Mouse (Mus musculus): ENCODE measurements around the gene Dnm2. TPM values are rescaled to one million over a fixed set of nuclear protein-coding genes. Genes with fewer than 3 reads are reported as not detected.
A peak's percentile ranks its signal among the peaks of the same experiment; 100 is the strongest.

Dnm2 gene
- polyA plus RNA-seq, 1 experiment from 2014 or later, result 63.2 TPM

GRCm38 (mm10) chr9:21498284-21498902, 73.7 kb downstream of the Dnm2 start:
- Histone ChIP-seq H3K27ac (ENCODE audit: low read length) (no peak overlapping the region), H3K27me3 (ENCODE audit: control insufficient read depth, insufficient read depth, low read depth, low read length) (no peaks in the 10 kb centered on the region), H3K4me3 (ENCODE audit: low read depth, low read length) (no peak overlapping the region), H3K36me3 (ENCODE audit: control insufficient read depth, insufficient read depth, low read length) (peaks cover 17% of the 10 kb centered on the region), H3K9me3 (replicated peaks; ENCODE audit: control insufficient read depth, low read length, poor library complexity, severe bottlenecking) (no peaks in the 10 kb centered on the region), H3K9ac (ENCODE audit: low read depth, low read length) (no peak overlapping the region), H3K4me2 (ENCODE audit: low read length) (no peak overlapping the region), H3K4me1 (ENCODE audit: control insufficient read depth, insufficient read depth, low read length) (no peaks in the 10 kb centered on the region)
- 86% methylated on average over 12 of the region's 12 CpGs for WGBS
- ATAC-seq, result no peak

GRCm38 (mm10) chr9:21503352-21503751, 78.6 kb downstream of the Dnm2 start:
- no peak overlapping the region for H3K9ac ChIP-seq (ENCODE audit: low read depth, low read length)
- 94% methylated on average over 8 of the region's 8 CpGs for WGBS
- peaks cover 44% of the 10 kb centered on the region for H3K36me3 ChIP-seq (ENCODE audit: control insufficient read depth, insufficient read depth, low read length)
- no peaks in the 10 kb centered on the region for H3K4me1 ChIP-seq (ENCODE audit: control insufficient read depth, insufficient read depth, low read length)
- no peak overlapping the region for H3K4me3 ChIP-seq (ENCODE audit: low read depth, low read length)
- no peaks in the 10 kb centered on the region for H3K27me3 ChIP-seq (ENCODE audit: control insufficient read depth, insufficient read depth, low read depth, low read length)
- no peak for ATAC-seq
- no peaks in the 10 kb centered on the region for H3K9me3 ChIP-seq (replicated peaks; ENCODE audit: control insufficient read depth, low read length, poor library complexity, severe bottlenecking)
- no peak overlapping the region for H3K4me2 ChIP-seq (ENCODE audit: low read length)
- H3K27ac ChIP-seq (ENCODE audit: low read length), result no peak overlapping the region

- Histone ChIP-seq H3K9me3 (replicated peaks; ENCODE audit: control insufficient read depth, low read length, poor library complexity, severe bottlenecking) (no peaks in the 10 kb centered on the region), H3K36me3 (ENCODE audit: control insufficient read depth, insufficient read depth, low read length) (peaks cover 38% of the 10 kb centered on the region)
- ATAC-seq, result no peak
Measured at GRCm38 (mm10) chr9:21505767-21506166, 81.1 kb downstream of the Dnm2 start.

GRCm38 (mm10) chr9:21507753-21508430, 83.2 kb downstream of the Dnm2 start:
- peaks cover 35% of the 10 kb centered on the region for H3K36me3 ChIP-seq (ENCODE audit: control insufficient read depth, insufficient read depth, low read length)
- H3K27ac ChIP-seq (ENCODE audit: low read length), result no peak overlapping the region
- WGBS, result 91% methylated on average over 15 of the region's 15 CpGs

More at GRCm38 (mm10) chr9:21505767-21506166, 81.1 kb downstream of the Dnm2 start:
- Histone ChIP-seq H3K4me3 (ENCODE audit: low read depth, low read length) (no peak overlapping the region), H3K9ac (ENCODE audit: low read depth, low read length) (no peak overlapping the region), H3K4me2 (ENCODE audit: low read length) (no peak overlapping the region), H3K27ac (ENCODE audit: low read length) (no peak overlapping the region), H3K27me3 (ENCODE audit: control insufficient read depth, insufficient read depth, low read depth, low read length) (no peaks in the 10 kb centered on the region), H3K4me1 (ENCODE audit: control insufficient read depth, insufficient read depth, low read length) (peaks cover 9% of the 10 kb centered on the region)

GRCm38 (mm10) chr9:21508871-21509404, 84.2 kb downstream of the Dnm2 start:
- H3K27me3 ChIP-seq (ENCODE audit: control insufficient read depth, insufficient read depth, low read depth, low read length), result no peaks in the 10 kb centered on the region
- no peak for ATAC-seq
- H3K9ac ChIP-seq (ENCODE audit: low read depth, low read length), result peak overlapping the region; percentile 76
- peak overlapping the region; percentile 71 for H3K4me3 ChIP-seq (ENCODE audit: low read depth, low read length)
- H3K36me3 ChIP-seq (ENCODE audit: control insufficient read depth, insufficient read depth, low read length), result peaks cover 29% of the 10 kb centered on the region
- WGBS, result 89% methylated on average over 7 of the region's 7 CpGs
- H3K4me1 ChIP-seq (ENCODE audit: control insufficient read depth, insufficient read depth, low read length), result peaks cover 13% of the 10 kb centered on the region
- peak overlapping the region; percentile 65 for H3K4me2 ChIP-seq (ENCODE audit: low read length)
- H3K9me3 ChIP-seq (replicated peaks; ENCODE audit: control insufficient read depth, low read length, poor library complexity, severe bottlenecking), result no peaks in the 10 kb centered on the region
- no peak overlapping the region for H3K27ac ChIP-seq (ENCODE audit: low read length)

More at GRCm38 (mm10) chr9:21507753-21508430, 83.2 kb downstream of the Dnm2 start:
- no peak overlapping the region for H3K4me2 ChIP-seq (ENCODE audit: low read length)
- no peaks in the 10 kb centered on the region for H3K27me3 ChIP-seq (ENCODE audit: control insufficient read depth, insufficient read depth, low read depth, low read length)
- H3K9me3 ChIP-seq (replicated peaks; ENCODE audit: control insufficient read depth, low read length, poor library complexity, severe bottlenecking), result no peaks in the 10 kb centered on the region
- H3K4me1 ChIP-seq (ENCODE audit: control insufficient read depth, insufficient read depth, low read length), result peaks cover 13% of the 10 kb centered on the region
- no peak for ATAC-seq
- no peak overlapping the region for H3K4me3 ChIP-seq (ENCODE audit: low read depth, low read length)
- H3K9ac ChIP-seq (ENCODE audit: low read depth, low read length), result no peak overlapping the region

GRCm38 (mm10) chr9:21509772-21510688, 85.3 kb downstream of the Dnm2 start, which contains the start of gene Tmed1:
TSS of gene Tmed1 (minus strand) at chr9:21510252.
- ATAC-seq, result peak; percentile 97
- H3K4me1 ChIP-seq (ENCODE audit: control insufficient read depth, insufficient read depth, low read length), result peaks cover 13% of the 10 kb centered on the region
- peak within 1 kb of the TSS; percentile 65 for H3K4me2 ChIP-seq (ENCODE audit: low read length)
- H3K9me3 ChIP-seq (replicated peaks; ENCODE audit: control insufficient read depth, low read length, poor library complexity, severe bottlenecking), result no peaks in the 10 kb centered on the region
- H3K27me3 ChIP-seq (ENCODE audit: control insufficient read depth, insufficient read depth, low read depth, low read length), result no peaks in the 10 kb centered on the region
- under 1% methylated on average over 44 of the region's 44 CpGs for WGBS
- H3K27ac ChIP-seq (ENCODE audit: low read length), result peak within 1 kb of the TSS; percentile 95
- peaks cover 21% of the 10 kb centered on the region for H3K36me3 ChIP-seq (ENCODE audit: control insufficient read depth, insufficient read depth, low read length)
- peak within 1 kb of the TSS; percentile 76 for H3K9ac ChIP-seq (ENCODE audit: low read depth, low read length)
- peak within 1 kb of the TSS; percentile 71 for H3K4me3 ChIP-seq (ENCODE audit: low read depth, low read length)

GRCm38 (mm10) chr9:21510689-21511015, 85.9 kb downstream of the Dnm2 start:
- Histone ChIP-seq H3K9ac (ENCODE audit: low read depth, low read length) (peak overlapping the region; percentile 76), H3K36me3 (ENCODE audit: control insufficient read depth, insufficient read depth, low read length) (peaks cover 17% of the 10 kb centered on the region), H3K27ac (ENCODE audit: low read length) (peak overlapping the region; percentile 95), H3K4me2 (ENCODE audit: low read length) (peak overlapping the region; percentile 65), H3K4me3 (ENCODE audit: low read depth, low read length) (peak overlapping the region; percentile 71), H3K4me1 (ENCODE audit: control insufficient read depth, insufficient read depth, low read length) (peaks cover 13% of the 10 kb centered on the region), H3K27me3 (ENCODE audit: control insufficient read depth, insufficient read depth, low read depth, low read length) (no peaks in the 10 kb centered on the region), H3K9me3 (replicated peaks; ENCODE audit: control insufficient read depth, low read length, poor library complexity, severe bottlenecking) (no peaks in the 10 kb centered on the region)
- ATAC-seq, result no peak
- WGBS, result 3% methylated on average over 7 of the region's 7 CpGs

GRCm38 (mm10) chr9:21511052-21511451, 86.3 kb downstream of the Dnm2 start:
- H3K36me3 ChIP-seq (ENCODE audit: control insufficient read depth, insufficient read depth, low read length), result peaks cover 15% of the 10 kb centered on the region
- no peaks in the 10 kb centered on the region for H3K27me3 ChIP-seq (ENCODE audit: control insufficient read depth, insufficient read depth, low read depth, low read length)
- WGBS, result 79% methylated on average over 9 of the region's 9 CpGs
- H3K4me1 ChIP-seq (ENCODE audit: control insufficient read depth, insufficient read depth, low read length), result peaks cover 13% of the 10 kb centered on the region
- H3K27ac ChIP-seq (ENCODE audit: low read length), result peak overlapping the region; percentile 95
- ATAC-seq, result no peak
- peak overlapping the region; percentile 65 for H3K4me2 ChIP-seq (ENCODE audit: low read length)
- H3K4me3 ChIP-seq (ENCODE audit: low read depth, low read length), result peak overlapping the region; percentile 71
- H3K9me3 ChIP-seq (replicated peaks; ENCODE audit: control insufficient read depth, low read length, poor library complexity, severe bottlenecking), result no peaks in the 10 kb centered on the region
- peak overlapping the region; percentile 76; the same call in 1 of the 2 replicates for H3K9ac ChIP-seq (ENCODE audit: low read depth, low read length)

Measured in midbrain, embryonic 16.5 days (tissue).